Mouse (Mus musculus) CH12F3 (cell line): Measurements from ENCODE around the gene Nsdhl.

Experiments
- in situ Hi-C: fragments of 300-500 bp; cut with MboI; formaldehyde crosslinking; loops from 2 replicates; pipeline ENCODE4 v1.14.3; 2020; ENCODE audit warnings: low sequenced_read_pairs

Gene Nsdhl

GRCm38 (mm10) chrX:72917884-72918681 is at the start of gene Nsdhl, which contains the start of gene Cetn2:
Gene Nsdhl, plus strand, starts transcription at chrX:72918557.
Gene Cetn2, minus strand, starts transcription at chrX:72918411.
- in situ Hi-C loops, result no loop called here

GRCm38 (mm10) chrX:72895388-72896054 is 22.8 kb upstream of the Nsdhl start:
- in situ Hi-C loops, result no loop called here

GRCm38 (mm10) chrX:72896055-72896437 is 22.3 kb upstream of the Nsdhl start:
- in situ Hi-C loops, result no loop called here

GRCm38 (mm10) chrX:72902530-72902929 is 15.8 kb upstream of the Nsdhl start:
- in situ Hi-C loops, result no loop called here

- in situ Hi-C loops, result no loop called here
These were observed 10.5 kb upstream of the Nsdhl start for GRCm38 (mm10) chrX:72907619-72908403.

- in situ Hi-C loops, result no loop called here
These were observed 10.0 kb upstream of the Nsdhl start for GRCm38 (mm10) chrX:72908404-72908741.

GRCm38 (mm10) chrX:72911611-72912010 is 6.7 kb upstream of the Nsdhl start:
- in situ Hi-C loops, result no loop called here

- in situ Hi-C loops, result no loop called here
These were observed 314 bp downstream of the Nsdhl start for GRCm38 (mm10) chrX:72918682-72919059.

- in situ Hi-C loops, result no loop called here
These were observed 3.0 kb downstream of the Nsdhl start for GRCm38 (mm10) chrX:72921391-72921790.

GRCm38 (mm10) chrX:72953464-72953863 is 35.1 kb downstream of the Nsdhl start:
- in situ Hi-C loops, result no loop called here

GRCm38 (mm10) chrX:72956486-72956885 is 38.1 kb downstream of the Nsdhl start:
- in situ Hi-C loops, result no loop called here

GRCm38 (mm10) chrX:72960431-72960830 is 42.1 kb downstream of the Nsdhl start:
- in situ Hi-C loops, result no loop called here

- in situ Hi-C loops, result no loop called here
These were observed 43.2 kb downstream of the Nsdhl start for GRCm38 (mm10) chrX:72961511-72961910.

GRCm38 (mm10) chrX:72962743-72963142 is 44.4 kb downstream of the Nsdhl start:
- in situ Hi-C loops, result no loop called here

GRCm38 (mm10) chrX:72982831-72983230 is 64.5 kb downstream of the Nsdhl start:
- in situ Hi-C loops, result no loop called here

GRCm38 (mm10) chrX:72985607-72986006 is 67.2 kb downstream of the Nsdhl start:
- in situ Hi-C loops, result no loop called here

- in situ Hi-C loops, result no loop called here
These were observed 68.6 kb downstream of the Nsdhl start, which contains the start of gene Zfp185 for GRCm38 (mm10) chrX:72986841-72987519. Gene Zfp185, plus strand, starts transcription at chrX:72987339.

- in situ Hi-C loops, result no loop called here
These were observed 69.2 kb downstream of the Nsdhl start for GRCm38 (mm10) chrX:72987520-72987905.

GRCm38 (mm10) chrX:72988431-72988830 is 70.1 kb downstream of the Nsdhl start:
- in situ Hi-C loops, result no loop called here

GRCm38 (mm10) chrX:72990581-72990980 is 72.2 kb downstream of the Nsdhl start:
- in situ Hi-C loops, result no loop called here
